Mouse (Mus musculus): ENCODE results near the gene Sgca.
A peak's percentile ranks its signal among the peaks of the same experiment; 100 is the strongest.

DNA sequence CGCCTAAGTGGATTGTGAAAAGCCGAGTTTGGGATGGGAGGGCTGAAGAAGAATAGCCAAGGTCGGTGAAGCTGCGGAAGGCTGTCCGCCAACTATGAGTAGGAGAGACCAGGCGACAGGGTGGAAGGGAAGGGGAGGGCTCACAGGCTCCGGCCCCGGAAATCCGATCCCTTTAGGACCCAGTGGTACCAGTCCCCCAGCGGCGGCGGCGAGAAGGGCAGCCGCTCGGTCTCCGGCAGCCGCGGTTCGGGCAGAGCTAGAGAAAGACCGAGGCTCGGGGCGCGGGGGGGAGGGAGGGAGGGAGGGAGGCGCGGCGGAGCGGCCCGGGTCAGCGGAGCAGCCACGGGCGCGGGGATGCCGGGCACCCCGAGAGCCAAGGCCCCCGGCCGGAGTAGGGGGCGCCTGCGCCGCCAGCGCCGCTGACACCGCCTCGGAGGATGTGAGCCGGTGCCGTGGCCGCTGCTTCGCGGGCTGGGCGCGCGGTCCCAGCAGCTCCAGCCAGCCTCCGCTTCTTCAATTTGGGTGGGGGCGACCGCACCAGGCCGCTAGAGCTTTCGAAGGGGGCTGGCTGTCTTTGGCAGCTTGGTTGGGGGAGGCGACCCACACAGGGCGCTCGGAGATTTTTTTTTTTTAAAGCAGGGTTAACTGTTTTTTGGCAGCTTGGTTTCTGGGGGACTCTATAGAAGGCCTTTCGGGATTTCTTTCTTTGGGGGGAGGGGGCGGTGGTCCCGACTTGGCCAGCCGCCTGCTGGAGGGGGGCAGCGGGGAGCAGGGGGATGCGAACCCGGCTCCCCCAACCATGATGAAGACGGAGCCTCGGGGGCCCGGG is 14.8 kb upstream of the Sgca start, which contains the start of gene Ppp1r9b:
- TF ChIP-seq POLR2A (IDR thresholded peaks at IDR 0.05; ENCODE audit: borderline replicate concordance, extremely low read depth, low read depth, low read length) (peak; percentile 69; the same call in 1 of the 2 replicates), CTCF (IDR thresholded peaks at IDR 0.05; ENCODE audit: insufficient read depth, low read length) (peak; percentile 43)

Measured in lung, adult 2 months (tissue).